ENCODE assay signal across 8 mouse cellular contexts in genomic region chr13:73732235-73732634, GRCm38 (mm10). TPM values are rescaled to one million over a fixed set of nuclear protein-coding genes. Genes with fewer than 3 reads are reported as not detected.
DNase-seq lines count a peak whose midpoint lies in the region; ATAC-seq and TF ChIP-seq lines count a peak whose summit lies in the region.
"Had no signal": no experiment of that assay in that cellular context is flagged by ENCODE, and none has a peak within 500 bp of the region (broad histone marks: within the 10 kb centered on the region; RNA-seq: fewer than 3 reads in every experiment).

No protein-coding gene starts in this region.

- no peak for TF ChIP-seq CTCF in stomach, postnatal 0 days (IDR thresholded peaks at IDR 0.05; ENCODE audit: low read depth)
- no peak for TF ChIP-seq CTCF in left cerebral cortex, adult 2 months (IDR thresholded peaks at IDR 0.05)

- H3K4me2 ChIP-seq in neural tube, embryonic 11.5 days (ENCODE audit: low read depth) = peak overlapping the region; percentile 61
- peak overlapping the region; percentile 56 for H3K4me2 ChIP-seq in forebrain, embryonic 16.5 days (ENCODE audit: low read length)
- H3K4me2 ChIP-seq in liver, embryonic 11.5 days = peak overlapping the region; percentile 64
- H3K4me2 ChIP-seq in stomach, postnatal 0 days (replicated peaks; ENCODE audit: low read depth) = peak overlapping the region; percentile 62

- H3K4me1 ChIP-seq in neural tube, embryonic 11.5 days (ENCODE audit: control insufficient read depth, insufficient read depth, low read length) = peaks cover 7% of the 10 kb centered on the region; the same call in 1 of the 2 replicates
- H3K4me1 ChIP-seq in forebrain, embryonic 16.5 days (replicated peaks; ENCODE audit: control insufficient read depth, insufficient read depth, low read length) = peaks cover 5% of the 10 kb centered on the region; the same call in 1 of the 2 replicates
- peaks cover 5% of the 10 kb centered on the region; the same call in 1 of the 2 replicates for H3K4me1 ChIP-seq in liver, embryonic 11.5 days (replicated peaks; ENCODE audit: control insufficient read depth, insufficient read depth, low read length)
- no peaks in the 10 kb centered on the region for H3K4me1 ChIP-seq in stomach, postnatal 0 days (replicated peaks; ENCODE audit: control insufficient read depth, insufficient read depth)

- no peak for DNase-seq in neural tube, embryonic 11.5 days (ENCODE audit: low spot score)
- no peak for DNase-seq in neural tube, embryonic 10.5 days (ENCODE audit: extremely low spot score, low spot score)
- no peak for DNase-seq in liver, embryonic 11.5 days (ENCODE audit: low spot score)
- DNase-seq in stomach, postnatal 0 days (ENCODE audit: low spot score) = no peak
- DNase-seq in left cerebral cortex, adult 2 months (ENCODE audit: extremely low spot score in 1 of 2, low spot score in 2 of 2) = no peak
- DNase-seq in cerebellum, adult 9-11 months = no peak

- H3K4me3 ChIP-seq in neural tube, embryonic 11.5 days (ENCODE audit: low read depth, low read length) = peak overlapping the region; percentile 32; the same call in 1 of the 2 replicates
- H3K4me3 ChIP-seq in forebrain, embryonic 16.5 days (replicated peaks; ENCODE audit: low read length) = no peak overlapping the region; the same call in none of the 2 replicates
- H3K4me3 ChIP-seq in liver, embryonic 11.5 days (ENCODE audit: low read depth, low read length) = no peak overlapping the region; the same call in 1 of the 2 replicates
- peak overlapping the region; percentile 35; the same call in 1 of the 2 replicates for H3K4me3 ChIP-seq in stomach, postnatal 0 days (ENCODE audit: low read depth, low read length)
- no peak overlapping the region for H3K4me3 ChIP-seq in left cerebral cortex, adult 2 months

- intact Hi-C loops in left cerebral cortex, adult 2 months (cut with DNase I) = no loop called here

- H3K27me3 ChIP-seq in neural tube, embryonic 11.5 days (ENCODE audit: control insufficient read depth, insufficient read depth, low read length) = peaks cover 4% of the 10 kb centered on the region; the same call in 1 of the 2 replicates
- no peaks in the 10 kb centered on the region for H3K27me3 ChIP-seq in forebrain, embryonic 16.5 days (replicated peaks; ENCODE audit: control insufficient read depth, insufficient read depth, low read length)
- H3K27me3 ChIP-seq in liver, embryonic 11.5 days (replicated peaks; ENCODE audit: control insufficient read depth, insufficient read depth, low read length) = peaks cover 34% of the 10 kb centered on the region
- no peaks in the 10 kb centered on the region for H3K27me3 ChIP-seq in stomach, postnatal 0 days (ENCODE audit: control insufficient read depth, insufficient read depth, low read length)

- H3K36me3 ChIP-seq in neural tube, embryonic 11.5 days (ENCODE audit: control insufficient read depth, insufficient read depth, low read length) = no peaks in the 10 kb centered on the region
- H3K36me3 ChIP-seq in forebrain, embryonic 16.5 days (ENCODE audit: control insufficient read depth, insufficient read depth) = no peaks in the 10 kb centered on the region
- no peaks in the 10 kb centered on the region for H3K36me3 ChIP-seq in liver, embryonic 11.5 days (ENCODE audit: control insufficient read depth, insufficient read depth, low read length)
- H3K36me3 ChIP-seq in stomach, postnatal 0 days (ENCODE audit: control insufficient read depth, insufficient read depth, low read length) = no peaks in the 10 kb centered on the region

- H3K9ac ChIP-seq in neural tube, embryonic 11.5 days (ENCODE audit: low read length) = no peak overlapping the region
- H3K9ac ChIP-seq in forebrain, embryonic 16.5 days (replicated peaks; ENCODE audit: low read depth, low read length) = peak overlapping the region; percentile 20; the same call in 1 of the 2 replicates
- no peak overlapping the region for H3K9ac ChIP-seq in liver, embryonic 11.5 days (ENCODE audit: low read depth, low read length)
- no peak overlapping the region for H3K9ac ChIP-seq in stomach, postnatal 0 days (ENCODE audit: low read length)

- ATAC-seq in neural tube, embryonic 11.5 days (ENCODE audit: insufficient read depth, low FRiP score, low TSS enrichment) = 0 out of 2 replicates have a peak, but pooled peaks have one; percentile 31
- ATAC-seq in forebrain, embryonic 16.5 days = no peak; the same call in 1 of the 2 replicates
- no peak; the same call in 1 of the 2 replicates for ATAC-seq in liver, embryonic 11.5 days (replicated peaks; ENCODE audit: low FRiP score)
- ATAC-seq in stomach, postnatal 0 days (ENCODE audit: low FRiP score, low TSS enrichment) = no peak; the same call in 1 of the 2 replicates

- no peak for TF ChIP-seq EP300 in stomach, postnatal 0 days (optimal IDR thresholded peaks at IDR 0.05)

- no peaks in the 10 kb centered on the region for H3K9me3 ChIP-seq in neural tube, embryonic 11.5 days (ENCODE audit: control insufficient read depth, low read length)
- H3K9me3 ChIP-seq in forebrain, embryonic 16.5 days (ENCODE audit: control insufficient read depth, low read length) = no peaks in the 10 kb centered on the region
- H3K9me3 ChIP-seq in liver, embryonic 11.5 days (ENCODE audit: control insufficient read depth, low read length) = no peaks in the 10 kb centered on the region
- no peaks in the 10 kb centered on the region for H3K9me3 ChIP-seq in stomach, postnatal 0 days (ENCODE audit: control insufficient read depth, low read length)

- 68% methylated on average over 7 of the region's 7 CpGs for WGBS in neural tube, embryonic 11.5 days
- 75% methylated on average over 7 of the region's 7 CpGs for WGBS in forebrain, embryonic 16.5 days
- WGBS in liver, embryonic 11.5 days = 61% methylated on average over 7 of the region's 7 CpGs
- WGBS in stomach, postnatal 0 days = 61% methylated on average over 7 of the region's 7 CpGs

- H3K27ac ChIP-seq in neural tube, embryonic 11.5 days (ENCODE audit: low read depth, low read length) = no peak overlapping the region
- no peak overlapping the region for H3K27ac ChIP-seq in forebrain, embryonic 16.5 days (ENCODE audit: low read length)
- no peak overlapping the region for H3K27ac ChIP-seq in liver, embryonic 11.5 days (ENCODE audit: low read depth, low read length)
- H3K27ac ChIP-seq in stomach, postnatal 0 days (replicated peaks) = no peak overlapping the region
- H3K27ac ChIP-seq in left cerebral cortex, adult 2 months = no peak overlapping the region

RNA-seq across cellular contexts. Expression of gene Slc12a7, which starts 0.7 kb away (rescaled TPM):
- 41.4 and 44.8 TPM in 2 replicates for polyA plus RNA-seq in neural tube, embryonic 11.5 days (2014; fragmentation: Nextera tagmentation; extraction: Ambion mirVana)
- 13.5 and 14.9 TPM in 2 replicates for polyA plus RNA-seq in forebrain, embryonic 16.5 days (2015; fragmentation: Nextera tagmentation; extraction: Ambion mirVana)
- polyA plus RNA-seq in liver, embryonic 11.5 days (2014; fragmentation: Nextera tagmentation; extraction: Ambion mirVana) = 20.4 and 21.0 TPM in 2 replicates
- 17.9 and 19.0 TPM in 2 replicates for polyA plus RNA-seq in stomach, postnatal 0 days (2015; fragmentation: Nextera tagmentation; extraction: Ambion mirVana)
- 1 to 10 TPM; 2.4 to 4.8 TPM for total RNA-seq in left cerebral cortex, adult 2 months (2021)

RNA-seq across cellular contexts. Expression of gene Slc6a19, which starts 27.6 kb away (rescaled TPM):
- polyA plus RNA-seq in neural tube, embryonic 11.5 days (2014; fragmentation: Nextera tagmentation; extraction: Ambion mirVana) = 0.28 and 0.52 TPM in 2 replicates
- polyA plus RNA-seq in forebrain, embryonic 16.5 days (2015; fragmentation: Nextera tagmentation; extraction: Ambion mirVana) = 0.09 and 0.27 TPM in 2 replicates
- 0.47 and 0.84 TPM in 2 replicates for polyA plus RNA-seq in liver, embryonic 11.5 days (2014; fragmentation: Nextera tagmentation; extraction: Ambion mirVana)
- polyA plus RNA-seq in stomach, postnatal 0 days (2015; fragmentation: Nextera tagmentation; extraction: Ambion mirVana) = 8.8 and 9.2 TPM in 2 replicates
- total RNA-seq in left cerebral cortex, adult 2 months (2021) = under 1 TPM in 1 of 2 experiments, not detected in 1; 0.16 TPM

RNA-seq across cellular contexts. Expression of gene Slc6a18, which starts 54.4 kb away (rescaled TPM):
- polyA plus RNA-seq in neural tube, embryonic 11.5 days (2014; fragmentation: Nextera tagmentation; extraction: Ambion mirVana) = not detected in 2 replicates
- not detected in 2 replicates for polyA plus RNA-seq in forebrain, embryonic 16.5 days (2015; fragmentation: Nextera tagmentation; extraction: Ambion mirVana)
- not detected in 2 replicates for polyA plus RNA-seq in liver, embryonic 11.5 days (2014; fragmentation: Nextera tagmentation; extraction: Ambion mirVana)
- polyA plus RNA-seq in stomach, postnatal 0 days (2015; fragmentation: Nextera tagmentation; extraction: Ambion mirVana) = not detected in 2 replicates
- total RNA-seq in left cerebral cortex, adult 2 months (2021) = not detected
- total RNA-seq: common myeloid progenitor, adult 5-6 weeks had no signal

Comparison
In these comparisons a context has a peak if more than half of its experiments do, and no peak if none do; other contexts are left out.
1. H3K4me3 ChIP-seq: peak in neural tube, embryonic 11.5 days (single experiment) and stomach, postnatal 0 days (single experiment); none in forebrain, embryonic 16.5 days (single experiment), liver, embryonic 11.5 days (single experiment) and left cerebral cortex, adult 2 months (single experiment).
2. Peak in every context shown above with its lines, with median percentiles within 50 percentile points of each other: H3K4me2 ChIP-seq.